Mouse (Mus musculus): ENCODE data around the gene Mcpt8.

DNA sequence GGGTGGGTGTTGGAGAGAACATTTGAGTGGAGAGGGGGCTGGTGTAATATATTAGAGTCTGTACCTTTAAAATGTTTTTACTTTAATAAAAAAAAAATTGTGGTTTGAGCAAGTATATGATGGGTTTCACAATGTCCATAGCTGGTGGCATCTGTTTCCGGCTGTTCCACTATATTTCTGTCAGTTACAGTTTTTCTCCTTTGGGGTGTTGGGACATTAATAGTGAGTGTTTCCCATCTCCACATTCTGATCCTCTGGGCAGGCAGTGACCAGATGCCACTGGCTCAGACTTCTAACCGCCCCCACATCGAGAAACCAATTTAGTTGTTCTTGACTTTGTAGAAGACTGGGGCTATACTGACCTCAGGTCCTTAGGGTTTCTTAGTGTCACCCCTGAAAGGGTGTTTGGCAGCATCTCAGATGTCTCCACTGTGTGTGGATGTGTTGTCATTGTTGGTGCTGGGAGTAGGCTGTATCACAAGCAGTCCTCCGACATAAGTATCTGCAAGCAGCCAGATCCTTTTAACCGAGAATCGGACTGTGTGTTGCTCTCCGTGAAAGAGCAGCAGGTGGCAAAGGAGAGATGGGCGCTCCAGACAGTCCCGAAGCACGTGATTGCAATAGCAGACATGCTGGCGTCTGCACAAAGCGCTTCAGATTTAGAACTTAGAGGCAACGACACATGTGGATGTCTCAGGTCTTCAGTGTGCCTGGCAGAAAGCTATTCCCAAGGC is 20.5 kb upstream of the Mcpt8 start:
- TF ChIP-seq CTCF (conservative IDR thresholded peaks at IDR 0.05 in 1 of 2, IDR thresholded peaks at IDR 0.05 in 1 of 2; ENCODE audit: low read depth in 2 of 2, low read length in 2 of 2) (no peak), POLR2A (IDR thresholded peaks at IDR 0.05; ENCODE audit: low read depth, low read length) (no peak), MEF2A (IDR thresholded peaks at IDR 0.05; ENCODE audit: borderline replicate concordance, low read depth, low read length) (no peak), EP300 (IDR thresholded peaks at IDR 0.05; ENCODE audit: low read length) (no peak), TCF12 (IDR thresholded peaks at IDR 0.05; ENCODE audit: low read depth, low read length) (no peak), E2F4 (IDR thresholded peaks at IDR 0.05; ENCODE audit: insufficient replicate concordance, low read depth, low read length) (no peak), HCFC1 (IDR thresholded peaks at IDR 0.05; ENCODE audit: low read depth, low read length) (no peak), NELFE (IDR thresholded peaks at IDR 0.05; ENCODE audit: low read depth, low read length) (no peak), KAT2A (IDR thresholded peaks at IDR 0.05; ENCODE audit: insufficient replicate concordance, low read length) (no peak)
